Mouse (Mus musculus): ENCODE data around the gene Dvl3.

Gene Dvl3

GRCm38 (mm10) chr16:20549161-20549560 lies 32.4 kb downstream of the Dvl3 start:
- no peak for DNase-seq

DNA sequence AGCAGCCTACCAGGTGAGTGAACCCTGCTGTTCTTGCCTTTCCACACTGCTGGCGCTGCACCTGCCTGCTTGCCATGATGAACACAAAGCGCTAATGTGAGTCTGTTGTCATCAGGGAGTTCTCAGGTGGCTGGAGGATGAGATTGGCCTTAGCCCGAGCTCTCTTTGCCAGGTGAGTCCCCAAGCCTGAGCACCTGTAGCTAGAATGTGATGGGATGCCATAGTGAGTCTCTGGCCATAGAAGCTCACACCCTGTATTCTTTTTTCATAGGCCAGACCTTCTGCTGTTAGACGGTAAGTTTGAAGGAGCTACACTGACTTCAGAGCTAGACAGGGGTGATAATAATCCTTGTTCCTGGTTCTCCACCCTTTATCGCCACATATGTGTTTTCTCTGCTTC lies 34.9 kb downstream of the Dvl3 start:
- DNase-seq: no peak

DNA sequence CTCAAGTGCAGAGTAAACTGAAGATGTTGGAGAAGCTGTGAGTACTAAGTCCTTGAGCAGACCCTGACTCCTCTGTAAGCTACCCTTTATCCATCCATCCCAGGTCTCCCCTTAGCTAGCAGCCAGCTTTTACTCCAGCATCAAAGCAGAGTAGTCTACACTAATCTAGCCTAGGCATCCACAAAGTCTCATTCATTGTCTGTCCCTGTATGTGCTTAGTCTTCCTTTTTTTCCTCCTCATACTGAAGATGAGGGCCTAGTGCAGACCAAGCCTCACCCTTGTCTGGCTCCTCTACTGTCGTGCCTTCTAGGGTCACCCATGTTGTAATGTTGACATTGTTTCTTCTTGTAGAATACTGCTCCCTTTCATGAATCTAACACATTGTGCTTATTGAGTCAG lies 35.8 kb downstream of the Dvl3 start:
- no peak for DNase-seq

DNA sequence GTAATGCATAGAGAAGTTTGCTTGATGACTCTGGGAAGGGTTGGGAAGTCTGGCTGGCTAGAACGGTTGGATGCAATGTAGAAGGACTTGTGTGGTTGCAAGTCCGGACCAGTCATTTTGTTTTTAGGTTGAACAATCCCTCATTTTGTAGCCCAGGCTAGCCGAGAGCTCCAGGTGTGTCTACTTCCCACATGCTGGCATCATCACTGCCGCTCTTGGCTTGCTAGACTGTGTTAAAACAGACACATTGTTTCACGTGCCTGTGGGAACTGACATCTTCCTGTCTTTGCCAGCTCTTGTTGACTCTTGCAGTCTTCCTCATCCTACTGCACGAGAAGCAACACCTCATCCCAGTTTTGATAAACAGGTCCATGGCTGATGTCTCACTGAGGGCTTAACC lies 38.2 kb downstream of the Dvl3 start:
- no peak for DNase-seq

DNA sequence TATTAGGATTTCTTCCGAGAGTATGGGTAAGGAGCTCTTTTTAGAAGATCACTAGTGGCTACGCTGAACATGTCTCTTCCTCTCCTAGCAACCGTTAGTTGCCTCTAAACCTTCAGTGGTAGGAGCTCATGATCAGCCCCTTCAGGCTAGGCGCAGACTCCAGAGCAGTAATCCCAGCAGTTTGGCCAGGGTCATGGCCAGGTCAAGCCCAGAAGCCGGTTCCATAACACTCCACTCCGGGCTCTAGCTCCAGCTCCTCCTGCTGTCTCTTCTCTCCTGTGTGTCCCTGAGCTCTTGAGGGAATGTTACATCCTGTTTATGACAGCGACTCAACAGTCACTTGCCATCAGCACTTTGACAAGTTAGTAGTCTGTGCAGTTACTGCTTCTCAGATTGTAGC lies 40.6 kb downstream of the Dvl3 start:
- no peak for DNase-seq

DNA sequence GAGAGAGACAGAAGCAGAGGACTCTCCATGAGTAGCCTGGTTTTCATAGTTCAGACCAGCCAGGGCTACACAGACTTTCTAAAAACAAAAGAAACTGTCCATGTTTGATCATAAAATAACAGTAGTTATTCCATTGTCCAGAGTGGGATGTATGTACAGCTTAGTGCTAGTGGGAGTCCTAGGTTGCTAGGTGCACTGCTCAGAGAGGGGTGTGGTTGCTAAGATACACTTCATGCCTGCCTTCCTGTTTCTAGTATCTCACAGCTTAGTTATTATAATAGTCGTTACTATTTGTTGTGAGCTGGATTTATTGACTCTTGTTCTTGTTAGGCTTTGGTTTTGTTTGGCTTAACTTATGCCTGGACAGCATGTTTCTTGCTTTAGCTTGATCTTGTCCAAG lies 48.3 kb downstream of the Dvl3 start:
- no peak for DNase-seq
